Mouse (Mus musculus) liver, adult 10 weeks (tissue): Measurements from ENCODE around the gene Eef1akmt4. TPM values are rescaled to one million over a fixed set of nuclear protein-coding genes. Genes with fewer than 3 reads are reported as not detected.

Experiments used
- polyA plus RNA-seq: library from polyadenylated mRNA; stranded (reverse); fragments of 350-450 nt; fragmentation: Illumina TruSeq; extraction: RNeasy Lipid Tissue Mini Kit (QIAGEN cat#74804); gene quantifications from one replicate; pipeline ENCODE4 v1.2.3, GENCODE M21; 2014; ENCODE audit warnings: low read depth, low replicate concordance

Gene Eef1akmt4
- polyA plus RNA-seq: 1.7 TPM

DNA sequence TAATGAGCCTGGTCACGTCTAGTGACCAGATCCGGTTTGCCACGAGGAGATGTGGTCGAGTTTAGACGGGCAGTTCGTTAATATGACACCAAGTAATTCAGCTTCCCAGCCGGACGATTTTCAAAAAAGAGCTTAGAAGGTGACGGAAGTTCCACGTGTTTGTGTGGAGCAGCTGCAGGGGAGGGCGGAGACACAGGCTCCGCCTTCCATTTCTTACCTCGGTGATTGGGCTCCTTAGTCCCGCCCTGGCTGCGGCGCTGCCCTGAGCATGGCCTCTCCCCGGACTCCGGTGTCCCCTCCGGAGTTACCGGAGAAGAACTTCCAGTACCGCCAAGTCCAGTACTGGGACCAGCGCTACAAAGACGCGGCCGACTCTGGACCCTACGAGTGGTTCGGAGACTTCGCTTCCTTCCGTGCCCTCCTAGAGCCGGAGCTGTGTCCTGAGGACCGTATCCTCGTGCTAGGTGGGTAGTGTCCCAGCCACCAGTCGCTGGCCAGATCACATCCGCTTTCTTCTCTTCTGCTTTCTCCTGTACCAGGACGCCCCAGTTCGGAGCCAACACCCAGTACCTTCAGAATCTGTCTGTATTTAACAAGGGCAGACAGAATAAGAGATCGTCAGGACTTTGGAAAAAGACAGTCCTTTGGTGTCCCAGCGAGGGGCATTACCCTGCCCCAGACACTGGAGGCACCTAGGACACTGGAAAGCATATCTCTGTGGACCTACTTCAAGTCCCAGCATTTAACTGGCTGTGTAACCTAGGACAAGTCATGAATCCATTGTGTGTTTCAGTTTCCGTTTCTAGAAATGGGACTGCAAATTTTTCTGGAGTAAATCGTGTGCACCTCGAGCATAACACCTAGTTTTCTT is at the start of gene Eef1akmt4, which contains the start of the genes Gm49333 and Alg3:
Eef1akmt4 (plus strand) TSS at position 237 of the 871 bp plus-strand sequence.
Gm49333 (plus strand) TSS at position 254 of the 871 bp plus-strand sequence.
Alg3 (minus strand) TSS at position 379 of the 871 bp plus-strand sequence.

DNA sequence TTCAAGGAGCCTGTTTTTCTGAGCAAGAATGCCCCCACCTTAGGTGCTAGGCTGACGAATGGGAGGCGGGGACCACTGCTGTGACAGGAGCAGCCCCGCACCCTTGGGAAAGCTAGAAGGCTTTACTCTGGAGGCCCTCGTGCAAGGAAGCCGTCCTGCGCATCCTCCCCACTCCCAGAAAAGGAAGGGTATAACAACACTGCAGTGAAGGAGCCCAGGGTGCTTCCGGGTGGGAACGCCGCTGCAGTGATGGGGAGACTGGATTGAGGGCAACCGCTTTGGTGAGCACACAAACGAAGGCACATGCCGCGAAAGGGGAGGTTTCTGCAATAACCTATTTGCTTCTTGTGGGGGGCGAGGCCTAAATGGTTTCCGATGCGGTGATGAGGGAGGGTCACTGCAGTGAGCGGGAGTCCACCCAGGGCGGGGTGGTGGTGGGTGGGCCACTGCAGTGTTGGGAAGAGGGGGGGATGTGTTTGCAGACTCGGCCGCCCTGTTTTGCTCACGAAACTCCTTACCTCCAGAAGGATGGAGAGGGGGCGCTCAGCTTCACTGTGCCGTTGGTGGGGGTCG is 21.9 kb upstream of the Eef1akmt4 start, which contains the start of gene Vwa5b2:
Vwa5b2 (plus strand) TSS at position 106 of the 573 bp plus-strand sequence.

GRCm38 (mm10) chr16:20621191-20621990 is 10.0 kb downstream of the Eef1akmt4 start, which contains the start of gene Camk2n2:
TSS of gene Camk2n2 (minus strand) at chr16:20621287.

DNA sequence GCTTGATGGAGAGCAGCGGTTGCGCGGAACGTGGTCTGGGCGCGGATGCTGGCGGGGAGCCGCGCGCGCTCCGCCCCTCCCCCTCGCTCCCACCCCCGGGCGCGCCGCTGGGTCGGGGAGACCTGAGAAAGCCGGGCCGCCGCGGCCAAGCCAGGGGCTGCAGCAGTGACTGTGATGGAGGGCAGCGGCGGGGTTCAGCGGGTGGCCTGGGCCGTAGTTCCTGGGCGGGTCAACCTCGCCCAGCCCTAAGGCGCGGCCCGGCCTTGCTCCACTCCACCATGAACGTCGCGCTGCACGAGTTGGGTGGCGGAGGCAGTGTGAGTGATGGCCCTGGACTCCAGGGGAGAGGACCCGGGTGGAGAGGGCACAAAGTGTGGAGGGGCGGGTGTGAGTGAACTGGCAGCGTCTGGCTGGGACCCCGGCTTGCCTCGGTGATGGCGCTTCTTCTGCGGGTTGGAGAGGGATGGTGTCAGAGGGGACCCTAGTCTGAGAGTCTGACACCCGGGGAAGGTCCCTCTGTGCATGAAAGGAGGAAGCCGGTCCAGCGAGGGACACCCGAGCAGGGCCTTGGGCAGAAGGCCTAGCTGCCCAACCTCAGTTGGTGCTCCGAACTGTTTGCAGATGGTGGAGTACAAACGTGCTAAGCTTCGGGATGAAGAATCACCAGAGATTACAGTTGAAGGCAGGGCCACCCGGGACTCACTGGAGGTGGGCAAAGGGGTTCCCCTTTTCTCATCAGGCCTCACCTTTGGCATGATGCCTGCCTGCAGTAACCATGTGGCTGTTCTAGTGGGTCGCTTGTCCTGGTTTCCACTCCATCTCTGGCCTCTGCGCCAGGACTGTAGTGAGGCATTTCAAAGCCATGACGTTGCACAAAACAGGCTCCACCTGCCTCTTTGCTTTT is 18.6 kb downstream of the Eef1akmt4 start, which contains the start of gene Ece2:
Ece2 (plus strand) TSS at position 98 of the 904 bp plus-strand sequence.

DNA sequence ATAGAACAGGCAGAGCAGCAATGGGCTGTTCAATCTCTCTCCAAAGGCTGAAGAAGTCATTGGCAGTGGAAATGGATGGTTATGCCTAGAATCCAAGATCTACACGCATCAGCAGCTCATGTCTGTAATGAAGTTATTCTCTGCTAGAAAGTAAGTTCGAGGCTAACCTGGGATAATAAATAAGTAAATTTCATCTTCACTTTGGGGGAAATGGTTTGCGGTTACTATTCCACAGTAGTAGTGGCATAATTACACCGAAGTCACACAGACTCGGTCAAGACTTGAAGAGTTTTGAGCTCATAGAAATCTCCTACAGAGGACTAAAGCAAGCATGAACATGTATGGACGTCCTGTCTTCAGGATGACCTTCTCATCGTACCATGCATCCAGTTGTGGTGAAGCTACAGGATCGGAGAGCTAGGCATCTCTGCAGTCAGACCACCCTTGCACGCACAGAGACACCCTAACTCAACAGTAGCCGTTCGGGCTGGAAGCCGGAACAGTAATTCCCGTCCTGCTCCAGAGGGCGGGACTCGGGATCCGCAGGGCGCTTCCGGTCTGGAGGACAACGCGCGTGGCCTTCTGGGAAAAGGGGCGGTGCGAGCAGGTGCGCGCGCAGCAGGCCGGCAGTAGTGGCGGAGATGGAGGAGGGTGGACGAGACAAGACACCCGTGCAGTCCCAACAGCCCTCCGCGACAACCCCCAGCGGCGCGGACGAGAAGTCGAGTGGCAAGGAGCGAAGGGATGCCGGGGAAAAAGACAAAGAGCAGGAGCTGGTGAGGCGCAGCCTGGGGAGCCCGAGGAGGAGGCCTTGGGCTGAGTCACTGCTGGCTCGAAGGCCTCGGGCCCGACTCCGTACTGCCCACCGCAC is 39.9 kb downstream of the Eef1akmt4 start, which contains the start of gene Psmd2:
Psmd2 (plus strand) TSS at position 577 of the 871 bp plus-strand sequence.

DNA sequence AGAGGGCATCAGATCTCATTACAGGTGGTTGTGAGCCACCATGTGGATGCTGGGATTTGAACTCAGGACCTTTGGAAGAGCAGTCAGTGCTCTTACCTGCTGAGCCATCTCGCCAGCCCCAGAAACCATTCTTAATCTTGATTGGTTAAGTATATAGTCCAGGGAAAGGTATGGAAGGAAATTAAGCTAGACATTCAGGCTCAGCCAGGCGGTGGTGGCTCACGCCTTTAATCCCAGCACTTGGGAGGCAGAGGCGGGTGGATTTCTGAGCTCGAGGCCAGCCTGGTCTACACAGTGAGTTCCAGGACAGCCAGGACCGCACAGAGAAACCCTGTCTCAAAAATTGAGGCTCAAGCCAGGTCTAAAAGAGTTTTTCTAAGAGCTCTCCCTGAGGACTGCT is 56.6 kb downstream of the Eef1akmt4 start, which contains the start of gene Eif4g1:
Eif4g1 (plus strand) TSS at position 301 of the 400 bp plus-strand sequence.

Other genes with a start within 250 kb of the Eef1akmt4 start
- gene Abcc5, start 185.2 kb upstream of the Eef1akmt4 start, polyA plus RNA-seq: 2.8 TPM
- 9.8 TPM for gene Eif2b5, start 112.8 kb upstream of the Eef1akmt4 start, polyA plus RNA-seq
- 7.3 TPM for gene Dvl3, start 94.6 kb upstream of the Eef1akmt4 start, polyA plus RNA-seq
- gene Ap2m1, start 76.1 kb upstream of the Eef1akmt4 start, polyA plus RNA-seq: 86.1 TPM
- 10.5 TPM for gene Abcf3, start 63.0 kb upstream of the Eef1akmt4 start, polyA plus RNA-seq
- gene Vwa5b2, start 22.1 kb upstream of the Eef1akmt4 start, polyA plus RNA-seq: not detected
- gene Gm49333, start within 50 bp of the Eef1akmt4 start, polyA plus RNA-seq: not detected
- gene Alg3, start 142 bp downstream of the Eef1akmt4 start, polyA plus RNA-seq: 6.0 TPM
- gene Camk2n2, start 9.7 kb downstream of the Eef1akmt4 start, polyA plus RNA-seq: not detected
- not detected for gene Ece2, start 18.2 kb downstream of the Eef1akmt4 start, polyA plus RNA-seq
- 84.4 TPM for gene Psmd2, start 40.1 kb downstream of the Eef1akmt4 start, polyA plus RNA-seq
- gene Eif4g1, start 56.7 kb downstream of the Eef1akmt4 start, polyA plus RNA-seq: 154 TPM
- not detected for gene Fam131a, start 81.6 kb downstream of the Eef1akmt4 start, polyA plus RNA-seq
- gene Polr2h, start 106.1 kb downstream of the Eef1akmt4 start, polyA plus RNA-seq: 10.0 TPM
- 3.3 TPM for gene Clcn2, start 106.2 kb downstream of the Eef1akmt4 start, polyA plus RNA-seq
- 0.13 TPM for gene Chrd, start 121.5 kb downstream of the Eef1akmt4 start, polyA plus RNA-seq
- 2.9 TPM for gene Thpo, start 122.9 kb downstream of the Eef1akmt4 start, polyA plus RNA-seq